In genomic region chr5:114967523-114968268, GRCm38 (mm10) we compare ENCODE assay signal across 18 mouse cellular contexts. TPM values are rescaled to one million over a fixed set of nuclear protein-coding genes. Genes with fewer than 3 reads are reported as not detected.
DNase-seq lines count a peak whose midpoint lies in the region; ATAC-seq and TF ChIP-seq lines count a peak whose summit lies in the region.
"Had no signal": no experiment of that assay in that cellular context is flagged by ENCODE, and none has a peak within 500 bp of the region (broad histone marks: within the 10 kb centered on the region; RNA-seq: fewer than 3 reads in every experiment).

No protein-coding gene starts in this region.

- TF ChIP-seq CTCF in liver, adult 2 months (IDR thresholded peaks at IDR 0.05; ENCODE audit: low read depth, low read length) = no peak
- no peak for TF ChIP-seq CTCF in hindbrain, postnatal 0 days (IDR thresholded peaks at IDR 0.05; ENCODE audit: low read depth)
- no peak for TF ChIP-seq CTCF in left cerebral cortex, adult 2 months (IDR thresholded peaks at IDR 0.05)

- no peak for ATAC-seq in kidney, embryonic 14.5 days (ENCODE audit: low FRiP score, low TSS enrichment)
- no peak for ATAC-seq in liver, embryonic 13.5 days (ENCODE audit: low read depth)
- no peak for ATAC-seq in hindbrain, postnatal 0 days
- ATAC-seq: lung, postnatal 0 days had no signal

- WGBS in liver, adult 2 months = 50% methylated on average over 14 of the region's 14 CpGs
- WGBS in kidney, embryonic 14.5 days = 29% methylated on average over 14 of the region's 14 CpGs
- 27% methylated on average over 14 of the region's 14 CpGs for WGBS in liver, embryonic 13.5 days (ENCODE audit: insufficient replicate concordance)
- WGBS in hindbrain, postnatal 0 days = 40% methylated on average over 14 of the region's 14 CpGs
- 29% methylated on average over 14 of the region's 14 CpGs for WGBS in heart, embryonic 10.5 days

- peaks cover 33% of the 10 kb centered on the region for H3K4me1 ChIP-seq in liver, adult 2 months (ENCODE audit: control insufficient read depth, insufficient read depth, low read length)
- H3K4me1 ChIP-seq in kidney, embryonic 14.5 days (ENCODE audit: control insufficient read depth, insufficient read depth, low read length) = peaks cover 30% of the 10 kb centered on the region
- H3K4me1 ChIP-seq in liver, embryonic 13.5 days (replicated peaks) = peaks cover 24% of the 10 kb centered on the region
- H3K4me1 ChIP-seq in hindbrain, postnatal 0 days (ENCODE audit: insufficient read depth, low read length) = no peaks in the 10 kb centered on the region
- peaks cover 25% of the 10 kb centered on the region for H3K4me1 ChIP-seq in heart, embryonic 10.5 days

- H3K9me3 ChIP-seq in kidney, embryonic 14.5 days (ENCODE audit: control insufficient read depth, low read length) = no peaks in the 10 kb centered on the region
- H3K9me3 ChIP-seq in liver, embryonic 13.5 days (replicated peaks) = no peaks in the 10 kb centered on the region
- H3K9me3 ChIP-seq in hindbrain, postnatal 0 days (ENCODE audit: low read length) = no peaks in the 10 kb centered on the region
- H3K9me3 ChIP-seq in heart, embryonic 10.5 days = no peaks in the 10 kb centered on the region
- H3K9me3 ChIP-seq: embryonic facial prominence, embryonic 13.5 days; forebrain, embryonic 12.5 days; heart, embryonic 15.5 days; hindbrain, embryonic 13.5 days; limb, embryonic 10.5 days; midbrain, embryonic 12.5 days had no signal

- intact Hi-C loops in left cerebral cortex, adult 2 months (cut with DNase I) = no loop called here

- peak overlapping the region; percentile 99 for H3K27ac ChIP-seq in liver, adult 2 months (replicated peaks; ENCODE audit: insufficient read depth, low read depth, low read length)
- H3K27ac ChIP-seq in kidney, embryonic 14.5 days (ENCODE audit: low read depth, low read length) = peak overlapping the region; percentile 96
- H3K27ac ChIP-seq in liver, embryonic 13.5 days = 0 out of 2 replicates have a peak overlapping the region, but pooled peaks have one; percentile 18
- H3K27ac ChIP-seq in hindbrain, postnatal 0 days = no peak overlapping the region
- no peak overlapping the region for H3K27ac ChIP-seq in heart, embryonic 10.5 days
- H3K27ac ChIP-seq in left cerebral cortex, adult 2 months = no peak overlapping the region
- H3K27ac ChIP-seq: embryonic facial prominence, embryonic 13.5 days; forebrain, embryonic 12.5 days; heart, embryonic 15.5 days; hindbrain, embryonic 13.5 days; limb, embryonic 10.5 days; midbrain, embryonic 12.5 days had no signal

- no peak for DNase-seq in liver, adult 2 months (ENCODE audit: extremely low read depth, low read depth, low spot score)
- DNase-seq in liver = no peak
- DNase-seq in liver, embryonic 13.5 days = no peak
- DNase-seq in right cerebral cortex, adult 2 months (ENCODE audit: low spot score in 2 of 2) = no peak
- no peak for DNase-seq in hindbrain, postnatal 0 days (ENCODE audit: low spot score)
- no peak for DNase-seq in heart, embryonic 10.5 days (ENCODE audit: low spot score)
- no peak for DNase-seq in left cerebral cortex, adult 2 months (ENCODE audit: extremely low spot score in 1 of 2, low spot score in 2 of 2)
- DNase-seq: cerebellum, adult 2 months; gastrocnemius, postnatal 14 days had no signal

- H3K9ac ChIP-seq in liver, adult 2 months (ENCODE audit: low read depth, low read length) = peak overlapping the region; percentile 19; the same call in 1 of the 2 replicates
- peak overlapping the region; percentile 42; the same call in 1 of the 2 replicates for H3K9ac ChIP-seq in kidney, embryonic 14.5 days (ENCODE audit: low read depth, low read length)
- no peak overlapping the region for H3K9ac ChIP-seq in liver, embryonic 13.5 days
- no peak overlapping the region for H3K9ac ChIP-seq in hindbrain, postnatal 0 days (replicated peaks; ENCODE audit: low read length)
- H3K9ac ChIP-seq: embryonic facial prominence, embryonic 13.5 days; forebrain, embryonic 12.5 days; heart, embryonic 15.5 days; hindbrain, embryonic 13.5 days; midbrain, embryonic 12.5 days had no signal

- peak overlapping the region; percentile 43 for H3K4me2 ChIP-seq in kidney, embryonic 14.5 days (replicated peaks; ENCODE audit: low read depth, low read length)
- no peak overlapping the region for H3K4me2 ChIP-seq in liver, embryonic 13.5 days
- H3K4me2 ChIP-seq in hindbrain, postnatal 0 days (ENCODE audit: low read depth, low read length) = no peak overlapping the region
- H3K4me2 ChIP-seq: embryonic facial prominence, embryonic 13.5 days; forebrain, embryonic 12.5 days; heart, embryonic 15.5 days; hindbrain, embryonic 13.5 days; midbrain, embryonic 12.5 days had no signal

- H3K4me3 ChIP-seq in liver, adult 2 months (ENCODE audit: insufficient read depth, low read depth, low read length) = peak overlapping the region; percentile 39; the same call in 1 of the 2 replicates
- 0 out of 2 replicates have a peak overlapping the region, but pooled peaks have one; percentile 3 for H3K4me3 ChIP-seq in kidney, embryonic 14.5 days (ENCODE audit: low read length)
- H3K4me3 ChIP-seq in liver, embryonic 13.5 days (replicated peaks) = no peak overlapping the region
- no peak overlapping the region for H3K4me3 ChIP-seq in hindbrain, postnatal 0 days (ENCODE audit: low read length)
- no peak overlapping the region for H3K4me3 ChIP-seq in heart, embryonic 10.5 days
- H3K4me3 ChIP-seq in left cerebral cortex, adult 2 months = no peak overlapping the region
- H3K4me3 ChIP-seq: embryonic facial prominence, embryonic 13.5 days; forebrain, embryonic 12.5 days; heart, embryonic 15.5 days; hindbrain, embryonic 13.5 days; limb, embryonic 10.5 days; midbrain, embryonic 12.5 days had no signal

- peaks cover 42% of the 10 kb centered on the region; the same call in 1 of the 2 replicates for H3K79me2 ChIP-seq in liver, adult 2 months (ENCODE audit: control insufficient read depth, insufficient read depth, low read length)

- no peaks in the 10 kb centered on the region for H3K27me3 ChIP-seq in liver, adult 2 months (ENCODE audit: control insufficient read depth, insufficient read depth, low read length)
- H3K27me3 ChIP-seq in kidney, embryonic 14.5 days (ENCODE audit: control insufficient read depth, insufficient read depth, low read length) = no peaks in the 10 kb centered on the region
- H3K27me3 ChIP-seq in liver, embryonic 13.5 days = peaks cover 26% of the 10 kb centered on the region
- H3K27me3 ChIP-seq in hindbrain, postnatal 0 days (ENCODE audit: insufficient read depth, low read length) = no peaks in the 10 kb centered on the region
- H3K27me3 ChIP-seq in heart, embryonic 10.5 days (ENCODE audit: insufficient read depth, poor library complexity, severe bottlenecking) = peaks cover 38% of the 10 kb centered on the region

- H3K36me3 ChIP-seq in liver, adult 2 months (ENCODE audit: control insufficient read depth, insufficient read depth, low read length) = no peaks in the 10 kb centered on the region
- H3K36me3 ChIP-seq in kidney, embryonic 14.5 days (ENCODE audit: control insufficient read depth, insufficient read depth, low read length) = no peaks in the 10 kb centered on the region
- H3K36me3 ChIP-seq in liver, embryonic 13.5 days = no peaks in the 10 kb centered on the region
- H3K36me3 ChIP-seq in hindbrain, postnatal 0 days (ENCODE audit: insufficient read depth, low read length) = no peaks in the 10 kb centered on the region
- H3K36me3 ChIP-seq in heart, embryonic 10.5 days = no peaks in the 10 kb centered on the region
- H3K36me3 ChIP-seq: embryonic facial prominence, embryonic 13.5 days; forebrain, embryonic 12.5 days; heart, embryonic 15.5 days; hindbrain, embryonic 13.5 days; limb, embryonic 10.5 days; midbrain, embryonic 12.5 days had no signal

- no peak for TF ChIP-seq POLR2A in liver, adult 2 months (IDR thresholded peaks at IDR 0.05; ENCODE audit: extremely low read depth, insufficient read depth, low read length)

RNA-seq across cellular contexts. Expression of gene Hnf1a, which starts 3.2 kb away (rescaled TPM):
- 6.1 and 9.3 TPM in 2 replicates for total RNA-seq in liver, adult 2 months (2014; rRNA removed)
- polyA plus RNA-seq in liver, adult 2 months (2012; rRNA removed) = 13.5 and 19.2 TPM in 2 replicates
- 5.4 and 6.8 TPM in 2 replicates for polyA plus RNA-seq in kidney, embryonic 14.5 days (2014; fragmentation: Nextera tagmentation; extraction: Ambion mirVana)
- polyA plus RNA-seq in liver, embryonic 13.5 days (2015; fragmentation: Nextera tagmentation; extraction: Ambion mirVana) = 2.4 and 2.9 TPM in 2 replicates
- total RNA-seq in hindbrain, postnatal 0 days (2014; rRNA removed) = not detected in 2 replicates
- 0.05 TPM in 2 replicates for polyA plus RNA-seq in hindbrain, postnatal 0 days (2015; fragmentation: Nextera tagmentation; extraction: Ambion mirVana)
- 0.11 and 1.9 TPM in 2 replicates for polyA plus RNA-seq in heart, embryonic 10.5 days (2016; fragmentation: Nextera tagmentation; extraction: Ambion mirVana)
- not detected for total RNA-seq in left cerebral cortex, adult 2 months (2021)
- total RNA-seq: gastrocnemius, postnatal 14 days; layer of hippocampus, postnatal 10 days had no signal
- polyA plus RNA-seq: embryonic facial prominence, embryonic 13.5 days; forebrain, embryonic 12.5 days; hindbrain, embryonic 13.5 days; lung, postnatal 0 days had no signal

RNA-seq across cellular contexts. Expression of gene 2210016L21Rik, which starts 25.7 kb away (rescaled TPM):
- 3.0 and 5.2 TPM in 2 replicates for total RNA-seq in liver, adult 2 months (2014; rRNA removed)
- polyA plus RNA-seq in liver, adult 2 months (2012; rRNA removed) = 5.2 and 6.1 TPM in 2 replicates
- polyA plus RNA-seq in kidney, embryonic 14.5 days (2014; fragmentation: Nextera tagmentation; extraction: Ambion mirVana) = 51.1 and 58.9 TPM in 2 replicates
- 22.2 and 24.6 TPM in 2 replicates for polyA plus RNA-seq in liver, embryonic 13.5 days (2015; fragmentation: Nextera tagmentation; extraction: Ambion mirVana)
- total RNA-seq in hindbrain, postnatal 0 days (2014; rRNA removed) = 51.5 and 53.0 TPM in 2 replicates
- polyA plus RNA-seq in hindbrain, postnatal 0 days (2015; fragmentation: Nextera tagmentation; extraction: Ambion mirVana) = 178 and 204 TPM in 2 replicates
- polyA plus RNA-seq in heart, embryonic 10.5 days (2016; fragmentation: Nextera tagmentation; extraction: Ambion mirVana) = 30.1 and 33.0 TPM in 2 replicates
- 100 to 1,000 TPM; 214 to 229 TPM for total RNA-seq in left cerebral cortex, adult 2 months (2021)

RNA-seq across cellular contexts. Expression of gene Sppl3, which starts 43.2 kb away (rescaled TPM):
- total RNA-seq in liver, adult 2 months (2014; rRNA removed) = 8.7 and 13.1 TPM in 2 replicates
- 23.7 and 24.0 TPM in 2 replicates for polyA plus RNA-seq in liver, adult 2 months (2012; rRNA removed)
- polyA plus RNA-seq in kidney, embryonic 14.5 days (2014; fragmentation: Nextera tagmentation; extraction: Ambion mirVana) = 23.9 and 26.1 TPM in 2 replicates
- 4.2 and 4.7 TPM in 2 replicates for polyA plus RNA-seq in liver, embryonic 13.5 days (2015; fragmentation: Nextera tagmentation; extraction: Ambion mirVana)
- total RNA-seq in hindbrain, postnatal 0 days (2014; rRNA removed) = 136 and 147 TPM in 2 replicates
- 30.1 and 31.1 TPM in 2 replicates for polyA plus RNA-seq in hindbrain, postnatal 0 days (2015; fragmentation: Nextera tagmentation; extraction: Ambion mirVana)
- 6.9 and 11.5 TPM in 2 replicates for polyA plus RNA-seq in heart, embryonic 10.5 days (2016; fragmentation: Nextera tagmentation; extraction: Ambion mirVana)
- 10 to 100 TPM; 85.2 to 87.0 TPM for total RNA-seq in left cerebral cortex, adult 2 months (2021)

RNA-seq across cellular contexts. Expression of gene Oasl1, which starts 44.7 kb away (rescaled TPM):
- 5.8 and 6.6 TPM in 2 replicates for total RNA-seq in liver, adult 2 months (2014; rRNA removed)
- 15.4 and 16.8 TPM in 2 replicates for polyA plus RNA-seq in liver, adult 2 months (2012; rRNA removed)
- polyA plus RNA-seq in kidney, embryonic 14.5 days (2014; fragmentation: Nextera tagmentation; extraction: Ambion mirVana) = 1.2 and 2.5 TPM in 2 replicates
- polyA plus RNA-seq in liver, embryonic 13.5 days (2015; fragmentation: Nextera tagmentation; extraction: Ambion mirVana) = 0.52 and 0.54 TPM in 2 replicates
- 0.63 and 1.0 TPM in 2 replicates for total RNA-seq in hindbrain, postnatal 0 days (2014; rRNA removed)
- polyA plus RNA-seq in hindbrain, postnatal 0 days (2015; fragmentation: Nextera tagmentation; extraction: Ambion mirVana) = 0.25 and 0.32 TPM in 2 replicates
- 0.31 TPM in 1 of 2 replicates, not detected in the other for polyA plus RNA-seq in heart, embryonic 10.5 days (2016; fragmentation: Nextera tagmentation; extraction: Ambion mirVana)
- under 1 TPM in 1 of 2 experiments, not detected in 1; 0.81 TPM for total RNA-seq in left cerebral cortex, adult 2 months (2021)
- total RNA-seq: gastrocnemius, postnatal 14 days had no signal

Comparison
In these comparisons a context has a peak if more than half of its experiments do, and no peak if none do; other contexts are left out.
1. H3K4me3 ChIP-seq: peak in liver, adult 2 months (single experiment) and kidney, embryonic 14.5 days (single experiment); none in liver, embryonic 13.5 days (single experiment), hindbrain, postnatal 0 days (single experiment), heart, embryonic 10.5 days (single experiment) and left cerebral cortex, adult 2 months (single experiment).
2. H3K9ac ChIP-seq: peak in liver, adult 2 months (single experiment) and kidney, embryonic 14.5 days (single experiment); none in liver, embryonic 13.5 days (single experiment) and hindbrain, postnatal 0 days (single experiment).
3. H3K27ac ChIP-seq: peak in liver, adult 2 months (single experiment), kidney, embryonic 14.5 days (single experiment) and liver, embryonic 13.5 days (single experiment); none in hindbrain, postnatal 0 days (single experiment), heart, embryonic 10.5 days (single experiment) and left cerebral cortex, adult 2 months (single experiment).